Mouse (Mus musculus) bone marrow macrophage, adult 2 months (primary cell): ENCODE results near the gene Nnmt. TPM values are rescaled to one million over a fixed set of nuclear protein-coding genes. Genes with fewer than 3 reads are reported as not detected.

ENCODE experiments used
- H3K27ac ChIP-seq: 2 replicates; pipeline ENCODE4 v1.5.1; 2012; ENCODE audit warnings: low read depth, low read length; ENCODE audit not compliant: insufficient read depth
- H3K4me1 ChIP-seq: 2 replicates; pipeline ENCODE4 v1.6.1; 2012; ENCODE audit warnings: low read length; ENCODE audit not compliant: control insufficient read depth, insufficient read depth
- H3K4me3 ChIP-seq: 2 replicates; pipeline ENCODE4 v1.5.1; 2012; ENCODE audit warnings: mild to moderate bottlenecking, low read length, moderate library complexity; ENCODE audit not compliant: insufficient read depth
- CTCF ChIP-seq: IDR thresholded peaks from 2 replicates; pipeline ENCODE4 v1.5.1; 2012; ENCODE audit warnings: low read depth, mild to moderate bottlenecking, low read length, moderate library complexity
- POLR2A ChIP-seq: IDR thresholded peaks from 2 replicates; pipeline ENCODE4 v1.6.1; 2012; ENCODE audit warnings: mild to moderate bottlenecking, low read depth, low read length, borderline replicate concordance
- polyA plus RNA-seq: library from polyadenylated mRNA; stranded (reverse); fragments of >200 nt; gene quantifications from 2 replicates; pipeline ENCODE4 v1.2.4, GENCODE M21; 2012; ENCODE audit not compliant: missing spikeins, insufficient read depth, insufficient read length

Nnmt gene
- polyA plus RNA-seq, 1 experiment = 0.80 TPM

- TF ChIP-seq POLR2A (no peak), CTCF (no peak)
- H3K4me3 ChIP-seq = no peak overlapping the region
- H3K27ac ChIP-seq = no peak overlapping the region
- H3K4me1 ChIP-seq = no peaks in the 10 kb centered on the region
These were observed 30.8 kb upstream of the Nnmt start for GRCm38 (mm10) chr9:48635576-48636350.

GRCm38 (mm10) chr9:48633147-48633546 lies 28.2 kb upstream of the Nnmt start:
- H3K27ac ChIP-seq = no peak overlapping the region
- H3K4me3 ChIP-seq = no peak overlapping the region
- H3K4me1 ChIP-seq = no peaks in the 10 kb centered on the region
- TF ChIP-seq CTCF (no peak), POLR2A (no peak)

- TF ChIP-seq CTCF (no peak), POLR2A (no peak)
- Histone ChIP-seq H3K27ac (no peak overlapping the region), H3K4me3 (no peak overlapping the region), H3K4me1 (no peaks in the 10 kb centered on the region)
These were observed 14.3 kb upstream of the Nnmt start for GRCm38 (mm10) chr9:48619268-48619667.

GRCm38 (mm10) chr9:48618589-48618988 lies 13.6 kb upstream of the Nnmt start:
- no peak for TF ChIP-seq POLR2A
- peak; percentile 85 for TF ChIP-seq CTCF
- Histone ChIP-seq H3K4me3 (no peak overlapping the region), H3K27ac (no peak overlapping the region), H3K4me1 (no peaks in the 10 kb centered on the region)

GRCm38 (mm10) chr9:48618111-48618510 lies 13.2 kb upstream of the Nnmt start:
- Histone ChIP-seq H3K4me3 (no peak overlapping the region), H3K27ac (no peak overlapping the region), H3K4me1 (no peaks in the 10 kb centered on the region)
- TF ChIP-seq CTCF = no peak
- TF ChIP-seq POLR2A = no peak

- TF ChIP-seq POLR2A = no peak
- no peak for TF ChIP-seq CTCF
- H3K27ac ChIP-seq = no peak overlapping the region
These were observed 12.6 kb upstream of the Nnmt start for GRCm38 (mm10) chr9:48617511-48618010.

GRCm38 (mm10) chr9:48613221-48613620 lies 8.3 kb upstream of the Nnmt start:
- TF ChIP-seq POLR2A (no peak), CTCF (no peak)
- Histone ChIP-seq H3K27ac (no peak overlapping the region), H3K4me1 (no peaks in the 10 kb centered on the region), H3K4me3 (no peak overlapping the region)

More at GRCm38 (mm10) chr9:48617511-48618010, 12.6 kb upstream of the Nnmt start:
- Histone ChIP-seq H3K4me1 (no peaks in the 10 kb centered on the region), H3K4me3 (no peak overlapping the region)

GRCm38 (mm10) chr9:48612542-48612941 lies 7.6 kb upstream of the Nnmt start:
- Histone ChIP-seq H3K27ac (no peak overlapping the region), H3K4me3 (no peak overlapping the region), H3K4me1 (no peaks in the 10 kb centered on the region)
- no peak for TF ChIP-seq POLR2A
- no peak for TF ChIP-seq CTCF

- H3K27ac ChIP-seq = no peak overlapping the region
- no peak overlapping the region for H3K4me3 ChIP-seq
- TF ChIP-seq POLR2A (no peak), CTCF (no peak)
- H3K4me1 ChIP-seq = no peaks in the 10 kb centered on the region
These were observed 6.1 kb upstream of the Nnmt start for GRCm38 (mm10) chr9:48611032-48611431.

GRCm38 (mm10) chr9:48609734-48610133 lies 4.8 kb upstream of the Nnmt start:
- TF ChIP-seq POLR2A (no peak), CTCF (no peak)
- H3K27ac ChIP-seq = no peak overlapping the region
- no peak overlapping the region for H3K4me3 ChIP-seq
- no peaks in the 10 kb centered on the region for H3K4me1 ChIP-seq

GRCm38 (mm10) chr9:48607417-48607816 lies 2.5 kb upstream of the Nnmt start:
- Histone ChIP-seq H3K4me1 (no peaks in the 10 kb centered on the region), H3K4me3 (no peak overlapping the region), H3K27ac (no peak overlapping the region)
- TF ChIP-seq CTCF (no peak), POLR2A (no peak)
